Mouse (Mus musculus): Measurements from ENCODE around the gene Arnt2. TPM values are rescaled to one million over a fixed set of nuclear protein-coding genes. Genes with fewer than 3 reads are reported as not detected.

Arnt2 gene
- total and polyA plus RNA-seq, 2 experiments from 2014 or later, result 44.6 to 126 TPM

DNA sequence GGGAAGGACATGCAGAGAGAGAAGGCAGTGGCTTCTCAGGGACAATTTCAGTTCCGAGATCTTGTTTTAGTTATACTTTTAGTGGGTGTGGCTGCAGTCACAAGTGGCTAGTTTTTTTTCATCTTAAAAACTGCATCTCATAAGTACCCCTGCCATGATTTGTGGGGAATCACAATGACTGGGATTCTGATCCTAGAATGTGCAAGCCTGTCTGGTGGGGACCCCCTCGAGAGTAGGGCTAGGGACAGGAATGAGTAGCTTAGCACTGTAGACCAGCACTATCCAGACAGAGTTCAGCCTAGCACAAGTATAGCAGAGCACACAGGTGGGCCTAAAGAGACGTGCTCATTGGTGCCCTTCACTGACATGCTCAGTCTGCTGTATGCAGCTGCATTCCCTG lies 27.6 kb downstream of the Arnt2 start:
- no peak for DNase-seq (ENCODE audit: low spot score)
- TF ChIP-seq CTCF (IDR thresholded peaks at IDR 0.05; ENCODE audit: low read depth), result no peak
- WGBS, result 89% methylated on average over 3 of the region's 3 CpGs
- Histone ChIP-seq H3K27ac (no peak overlapping the region), H3K4me2 (ENCODE audit: low read depth, low read length) (no peak overlapping the region), H3K4me1 (ENCODE audit: insufficient read depth, low read length) (no peaks in the 10 kb centered on the region), H3K9me3 (ENCODE audit: low read length) (no peaks in the 10 kb centered on the region), H3K27me3 (ENCODE audit: insufficient read depth, low read length) (no peaks in the 10 kb centered on the region), H3K9ac (replicated peaks; ENCODE audit: low read length) (no peak overlapping the region), H3K4me3 (ENCODE audit: low read length) (no peak overlapping the region), H3K36me3 (ENCODE audit: insufficient read depth, low read length) (no peaks in the 10 kb centered on the region)
- ATAC-seq, result no peak

DNA sequence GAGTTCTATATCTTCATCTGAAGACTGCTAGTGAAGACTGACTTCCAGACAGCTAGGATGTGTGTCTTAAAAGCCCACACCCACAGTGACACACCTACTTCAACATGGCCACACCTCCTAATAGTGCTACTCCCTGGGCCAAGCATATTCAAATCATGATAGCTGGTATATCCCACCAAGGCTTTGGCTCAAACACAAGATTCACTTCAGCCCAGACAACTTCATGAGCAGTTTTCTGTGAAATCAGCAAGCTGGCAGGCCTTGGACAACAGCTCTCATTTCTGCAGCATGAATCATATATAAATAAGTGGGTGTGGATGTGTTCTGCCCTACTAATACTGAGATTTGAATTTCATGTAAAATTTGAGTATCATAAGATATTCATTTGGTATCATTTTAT lies 29.2 kb downstream of the Arnt2 start:
- Histone ChIP-seq H3K4me1 (ENCODE audit: insufficient read depth, low read length) (no peaks in the 10 kb centered on the region), H3K36me3 (ENCODE audit: insufficient read depth, low read length) (no peaks in the 10 kb centered on the region), H3K4me3 (ENCODE audit: low read length) (no peak overlapping the region), H3K4me2 (ENCODE audit: low read depth, low read length) (no peak overlapping the region), H3K27me3 (ENCODE audit: insufficient read depth, low read length) (no peaks in the 10 kb centered on the region), H3K9me3 (ENCODE audit: low read length) (no peaks in the 10 kb centered on the region), H3K27ac (no peak overlapping the region), H3K9ac (replicated peaks; ENCODE audit: low read length) (no peak overlapping the region)
- no peak for DNase-seq (ENCODE audit: low spot score)
- no peak for TF ChIP-seq CTCF (IDR thresholded peaks at IDR 0.05; ENCODE audit: low read depth)
- no peak for ATAC-seq

DNA sequence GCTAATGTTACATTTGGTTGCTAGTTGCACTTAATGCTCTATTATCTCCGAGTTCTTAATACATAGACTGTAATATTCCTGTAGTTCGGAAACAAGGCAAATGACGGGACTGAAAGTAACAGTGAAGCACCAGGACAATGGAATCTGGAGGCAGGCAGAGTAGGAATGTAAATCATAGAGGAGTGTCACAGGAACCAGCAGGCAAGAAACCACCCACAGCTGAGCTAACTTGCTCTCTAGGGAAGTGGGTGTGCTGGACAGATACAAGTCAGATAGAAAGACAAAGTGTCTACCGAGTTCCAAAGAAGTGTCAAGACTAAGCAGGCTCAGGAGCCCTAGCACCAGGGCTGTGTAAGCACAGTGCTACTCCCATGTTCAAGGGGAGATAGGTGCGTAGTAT lies 32.6 kb downstream of the Arnt2 start:
- Histone ChIP-seq H3K4me3 (ENCODE audit: low read length) (no peak overlapping the region), H3K36me3 (ENCODE audit: insufficient read depth, low read length) (no peaks in the 10 kb centered on the region), H3K27me3 (ENCODE audit: insufficient read depth, low read length) (no peaks in the 10 kb centered on the region), H3K27ac (no peak overlapping the region), H3K4me2 (ENCODE audit: low read depth, low read length) (no peak overlapping the region), H3K4me1 (ENCODE audit: insufficient read depth, low read length) (no peaks in the 10 kb centered on the region; the same call in 1 of the 2 replicates), H3K9ac (replicated peaks; ENCODE audit: low read length) (no peak overlapping the region), H3K9me3 (ENCODE audit: low read length) (no peaks in the 10 kb centered on the region)
- TF ChIP-seq CTCF (IDR thresholded peaks at IDR 0.05; ENCODE audit: low read depth), result no peak
- no peak for DNase-seq (ENCODE audit: low spot score)
- ATAC-seq, result no peak
- WGBS, result 66% methylated on average over 5 of the region's 5 CpGs

DNA sequence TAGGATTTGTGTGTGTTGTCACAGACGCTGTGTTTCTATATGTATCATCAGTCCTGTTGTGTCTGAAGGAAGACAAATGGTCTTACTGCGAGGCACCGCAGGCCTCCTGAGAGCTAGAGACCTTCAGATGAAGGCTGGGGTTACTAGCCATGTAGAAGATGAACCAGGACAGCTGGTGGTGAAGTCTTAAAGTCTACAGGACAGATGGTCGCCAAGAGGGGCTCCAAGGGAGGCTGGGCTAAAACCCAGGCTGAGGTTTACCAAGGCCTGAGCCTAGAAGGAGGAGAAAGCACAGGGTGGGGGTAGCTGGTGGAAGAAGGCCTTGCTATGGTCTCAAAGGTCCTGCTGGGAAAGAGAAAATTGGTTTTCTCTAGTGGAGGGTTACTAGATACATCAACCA lies 36.3 kb downstream of the Arnt2 start:
- Histone ChIP-seq H3K4me2 (ENCODE audit: low read depth, low read length) (no peak overlapping the region), H3K36me3 (ENCODE audit: insufficient read depth, low read length) (no peaks in the 10 kb centered on the region), H3K4me1 (ENCODE audit: insufficient read depth, low read length) (peaks cover 5% of the 10 kb centered on the region; the same call in 1 of the 2 replicates), H3K27me3 (ENCODE audit: insufficient read depth, low read length) (no peaks in the 10 kb centered on the region), H3K9me3 (ENCODE audit: low read length) (no peaks in the 10 kb centered on the region), H3K4me3 (ENCODE audit: low read length) (no peak overlapping the region), H3K9ac (replicated peaks; ENCODE audit: low read length) (no peak overlapping the region), H3K27ac (no peak overlapping the region)
- 72% methylated on average over 4 of the region's 4 CpGs for WGBS
- DNase-seq (ENCODE audit: low spot score) (no peak), ATAC-seq (no peak)
- no peak for TF ChIP-seq CTCF (IDR thresholded peaks at IDR 0.05; ENCODE audit: low read depth)

DNA sequence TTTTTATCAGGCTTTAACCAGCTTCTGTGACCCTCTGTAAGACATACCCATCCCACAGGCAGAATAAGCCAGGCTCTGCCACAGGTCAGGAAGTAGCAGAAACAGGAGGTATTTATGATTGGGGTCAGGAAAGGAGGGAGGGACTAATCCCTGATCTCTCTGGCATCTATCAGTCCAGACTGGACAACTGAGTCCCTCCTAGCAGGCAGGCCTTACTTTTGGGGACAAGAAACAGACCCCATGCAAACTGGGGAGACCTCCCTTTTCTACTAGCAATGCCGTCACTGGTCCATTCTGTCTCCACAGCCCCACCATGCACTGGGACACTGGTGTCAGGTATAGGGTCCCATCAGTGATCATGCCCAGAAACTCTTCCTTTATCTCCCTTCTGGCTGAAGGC lies 37.1 kb downstream of the Arnt2 start:
- Histone ChIP-seq H3K4me2 (ENCODE audit: low read depth, low read length) (no peak overlapping the region), H3K36me3 (ENCODE audit: insufficient read depth, low read length) (no peaks in the 10 kb centered on the region), H3K9ac (replicated peaks; ENCODE audit: low read length) (no peak overlapping the region), H3K4me3 (ENCODE audit: low read length) (no peak overlapping the region), H3K27ac (peak overlapping the region; percentile 37; the same call in 1 of the 2 replicates), H3K9me3 (ENCODE audit: low read length) (no peaks in the 10 kb centered on the region), H3K27me3 (ENCODE audit: insufficient read depth, low read length) (no peaks in the 10 kb centered on the region), H3K4me1 (ENCODE audit: insufficient read depth, low read length) (peaks cover 5% of the 10 kb centered on the region; the same call in 1 of the 2 replicates)
- DNase-seq (ENCODE audit: low spot score), result no peak
- no peak for ATAC-seq
- no peak for TF ChIP-seq CTCF (IDR thresholded peaks at IDR 0.05; ENCODE audit: low read depth)
- 96% methylated on average over 1 of the region's 1 CpGs for WGBS

DNA sequence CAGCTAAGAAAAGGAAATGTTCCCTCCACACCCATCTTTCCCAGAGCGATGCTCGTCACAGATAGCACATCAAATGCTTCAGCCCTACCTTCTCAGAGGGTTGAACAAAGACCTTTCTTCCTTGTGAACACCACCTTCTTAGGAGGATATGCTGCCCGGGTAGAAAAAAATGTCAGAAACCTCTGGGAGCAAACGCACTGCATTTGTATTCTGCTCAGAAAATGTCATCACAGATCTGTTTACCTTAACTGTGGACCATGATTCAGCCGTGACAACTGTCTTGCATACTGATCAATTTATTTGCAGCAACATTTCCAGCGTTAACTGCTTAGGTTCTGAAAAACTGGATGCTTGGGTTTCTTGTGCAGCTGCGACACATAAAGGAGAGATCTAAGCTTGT lies 37.7 kb downstream of the Arnt2 start:
- H3K9ac ChIP-seq (replicated peaks; ENCODE audit: low read length), result no peak overlapping the region
- H3K4me2 ChIP-seq (ENCODE audit: low read depth, low read length), result no peak overlapping the region
- 64% methylated on average over 7 of the region's 7 CpGs for WGBS
- peak overlapping the region; percentile 37; the same call in 1 of the 2 replicates for H3K27ac ChIP-seq
- DNase-seq (ENCODE audit: low spot score), result peak; percentile 37
- H3K4me3 ChIP-seq (ENCODE audit: low read length), result no peak overlapping the region
- TF ChIP-seq CTCF (IDR thresholded peaks at IDR 0.05; ENCODE audit: low read depth), result no peak
- 0 out of 2 replicates have a peak, but pooled peaks have one; percentile 35 for ATAC-seq
- H3K27me3 ChIP-seq (ENCODE audit: insufficient read depth, low read length), result no peaks in the 10 kb centered on the region
- H3K36me3 ChIP-seq (ENCODE audit: insufficient read depth, low read length), result no peaks in the 10 kb centered on the region
- H3K9me3 ChIP-seq (ENCODE audit: low read length), result no peaks in the 10 kb centered on the region
- peaks cover 5% of the 10 kb centered on the region; the same call in 1 of the 2 replicates for H3K4me1 ChIP-seq (ENCODE audit: insufficient read depth, low read length)

DNA sequence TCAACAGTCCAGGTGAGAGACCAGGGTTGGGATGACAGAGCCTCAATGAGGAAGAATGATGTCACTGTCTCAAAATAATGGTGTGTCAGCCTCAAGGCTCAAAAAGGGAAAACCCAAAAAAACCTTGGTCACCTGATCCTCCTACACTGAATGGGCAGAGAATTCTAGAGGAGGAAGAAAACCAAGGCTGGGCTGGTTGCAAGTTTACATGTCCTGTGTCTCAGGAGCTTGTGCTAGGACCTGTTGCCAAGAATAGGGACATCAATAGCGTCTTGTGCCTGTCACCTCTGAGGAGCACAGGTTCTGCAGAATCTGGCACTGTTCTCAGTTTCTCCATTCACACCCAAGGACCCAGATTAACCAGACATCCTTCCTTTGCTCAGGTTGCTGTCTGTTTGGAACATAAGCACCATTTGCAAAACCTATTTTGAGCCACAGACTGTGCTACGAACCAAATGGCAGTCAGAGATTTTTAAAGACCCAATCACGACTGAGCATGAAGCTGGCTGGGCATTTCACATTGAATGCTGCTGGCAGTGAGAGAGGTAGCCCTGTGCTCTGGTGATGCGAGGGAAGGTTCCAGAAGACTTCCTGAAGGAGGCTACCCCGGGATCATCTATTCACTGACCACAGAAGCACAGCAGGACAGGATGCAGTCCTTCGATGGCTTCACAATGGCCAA lies 38.9 kb downstream of the Arnt2 start:
- H3K4me2 ChIP-seq (ENCODE audit: low read depth, low read length), result no peak overlapping the region
- WGBS, result 76% methylated on average over 6 of the region's 6 CpGs
- no peak overlapping the region for H3K4me3 ChIP-seq (ENCODE audit: low read length)
- DNase-seq (ENCODE audit: low spot score), result no peak
- H3K36me3 ChIP-seq (ENCODE audit: insufficient read depth, low read length), result no peaks in the 10 kb centered on the region
- no peak for ATAC-seq
- no peaks in the 10 kb centered on the region for H3K9me3 ChIP-seq (ENCODE audit: low read length)
- no peaks in the 10 kb centered on the region for H3K27me3 ChIP-seq (ENCODE audit: insufficient read depth, low read length)
- no peak overlapping the region for H3K27ac ChIP-seq
- H3K9ac ChIP-seq (replicated peaks; ENCODE audit: low read length), result no peak overlapping the region
- no peak for TF ChIP-seq CTCF (IDR thresholded peaks at IDR 0.05; ENCODE audit: low read depth)
- H3K4me1 ChIP-seq (ENCODE audit: insufficient read depth, low read length), result peaks cover 9% of the 10 kb centered on the region

All from hindbrain, postnatal 0 days (tissue).